Comparison of ENCODE assay signal across 14 mouse cellular contexts in genomic region chr4:82099970-82100368, GRCm38 (mm10).
"Had no signal": no experiment of that assay in that cellular context is flagged by ENCODE, and none has a peak within 500 bp of the region (broad histone marks: within the 10 kb centered on the region; RNA-seq: fewer than 3 reads in every experiment).

No protein-coding gene starts in this region.

- H3K4me3 ChIP-seq: layer of hippocampus, adult 2 months; liver, embryonic 13.5 days had no signal

- H3K36me3 ChIP-seq: liver, embryonic 13.5 days had no signal

- H3K4me1 ChIP-seq: liver, embryonic 13.5 days had no signal

- H3K27me3 ChIP-seq: liver, embryonic 13.5 days had no signal

- H3K27ac ChIP-seq: kidney, postnatal 0 days; layer of hippocampus, adult 2 months; liver, embryonic 13.5 days had no signal

- H3K4me2 ChIP-seq: liver, embryonic 13.5 days; midbrain, embryonic 11.5 days had no signal

- H3K9ac ChIP-seq: liver, embryonic 13.5 days had no signal

- DNase-seq: kidney, adult 2 months; kidney, postnatal 25 days; layer of hippocampus, adult 9-11 months; left cerebral cortex, postnatal 4 days; liver; liver, embryonic 13.5 days; lung, adult 2 months; lung, postnatal 14 days; lung, postnatal 4 days; midbrain, embryonic 14.5 days; thymus, postnatal 25 days had no signal

- H3K9me3 ChIP-seq: liver, embryonic 13.5 days had no signal
